Mouse (Mus musculus) small intestine, adult 2 months (tissue): ENCODE measurements around the gene Litaf.

Experiments
- CTCF ChIP-seq: fragments of 200-500 bp; IDR thresholded peaks from 2 replicates; pipeline ENCODE4 v1.5.1; 2012; ENCODE audit warnings: low read depth, mild to moderate bottlenecking, control low read depth, inconsistent platforms, low read length, moderate library complexity, mixed read lengths; ENCODE audit not compliant: insufficient replicate concordance, insufficient read length; ENCODE audit errors: extremely low read depth
- POLR2A ChIP-seq: fragments of 200-500 bp; IDR thresholded peaks from 2 replicates; pipeline ENCODE4 v1.6.1; 2012; ENCODE audit warnings: low read depth, mild to moderate bottlenecking, control low read depth, inconsistent platforms, low read length, moderate library complexity

DNA sequence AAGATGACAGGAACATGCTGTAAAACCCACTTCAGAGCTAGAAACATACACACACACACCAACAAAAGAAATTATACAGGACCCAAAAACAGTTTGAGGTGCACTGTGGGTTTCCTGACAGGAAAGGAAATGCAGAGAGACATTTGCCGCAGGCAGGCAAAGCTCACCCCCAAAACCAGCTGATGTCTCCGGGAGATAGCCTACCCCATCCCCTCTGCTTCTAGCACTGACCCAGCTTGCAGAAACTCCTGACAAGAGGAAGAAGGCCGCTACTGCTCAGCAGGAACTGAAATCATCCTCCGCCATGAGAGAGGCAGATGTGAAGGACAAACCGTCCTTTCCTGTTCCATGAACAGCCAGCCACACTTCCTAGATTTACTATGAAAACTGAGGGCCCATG lies 96.6 kb downstream of the Litaf start:
- TF ChIP-seq POLR2A (no peak), CTCF (no peak)
